Comparison of ENCODE assay signal across 14 mouse cellular contexts in the genomic region with DNA sequence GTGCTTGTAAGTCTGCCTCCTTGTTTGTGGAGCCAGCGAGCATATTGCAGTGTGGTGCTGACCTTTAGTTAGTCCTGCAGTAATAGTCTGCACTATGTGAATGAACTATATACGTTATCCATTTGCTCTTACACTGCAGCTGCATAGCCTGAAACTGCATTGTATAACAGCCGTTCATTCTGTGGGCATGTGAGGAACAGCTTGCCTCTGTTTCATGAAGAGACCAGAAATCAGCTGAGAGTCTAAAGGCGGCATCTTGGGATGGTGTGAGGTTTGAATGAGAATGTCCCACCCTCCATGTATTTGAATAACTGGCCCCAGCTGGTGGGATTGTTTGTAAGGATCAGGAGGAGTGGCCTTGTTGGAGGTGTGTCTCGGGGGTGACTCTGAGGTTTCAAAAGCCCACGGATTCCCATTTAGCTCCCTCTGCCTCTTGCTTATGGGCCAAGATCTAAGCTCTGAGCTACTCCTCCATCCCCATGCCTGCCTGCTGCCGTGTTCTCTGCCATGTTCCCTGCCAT. TPM values are rescaled to one million over a fixed set of nuclear protein-coding genes. Genes with fewer than 3 reads are reported as not detected.
A peak's percentile ranks its signal among the peaks of the same experiment; 100 is the strongest.
DNase-seq lines count a peak whose midpoint lies in the region; ATAC-seq lines count a peak whose summit lies in the region.
"Had no signal": no experiment of that assay in that cellular context is flagged by ENCODE, and none has a peak within 500 bp of the region (broad histone marks: within the 10 kb centered on the region; RNA-seq: fewer than 3 reads in every experiment).

No protein-coding gene starts in this region.

- ATAC-seq in frontal cortex, adult (ENCODE audit: low TSS enrichment), result peak; percentile 71
- ATAC-seq: intestine, postnatal 0 days had no signal

- no peak for DNase-seq in frontal cortex, adult 2 months (ENCODE audit: extremely low spot score in 1 of 2, low spot score in 1 of 2)
- peak; percentile 28 for DNase-seq in layer of hippocampus, adult 9-11 months
- DNase-seq in layer of hippocampus, postnatal 36 days, result no peak
- peak; percentile 20 for DNase-seq in right cerebral cortex, adult 18-20 months
- DNase-seq in right cerebral cortex, postnatal 36 days (ENCODE audit: low spot score in 2 of 2), result no peak
- peak; percentile 75 for DNase-seq in ZHBTc4 (ENCODE audit: low read depth, low spot score)
- no peak for DNase-seq in kidney, postnatal 36 days
- DNase-seq: adrenal gland, postnatal 36 days; cerebellum, adult 9-10 months; gastrocnemius, adult 2 months; heart, adult 11 months; right cerebral cortex, postnatal 14 days had no signal

RNA-seq across cellular contexts. Expression of gene Ldhd, which starts 37.7 kb away (rescaled TPM):
- 18.1 and 18.2 TPM in 2 replicates for polyA plus RNA-seq in frontal cortex, adult 2 months (2012; rRNA removed)
- 1 to 10 TPM; 6.8 TPM for total RNA-seq in layer of hippocampus, postnatal 36 days (2021)

RNA-seq across cellular contexts. Expression of gene Zfp1, which starts 50.8 kb away (rescaled TPM):
- polyA plus RNA-seq in frontal cortex, adult 2 months (2012; rRNA removed), result 27.0 and 30.3 TPM in 2 replicates
- 10 to 100 TPM; 19.7 to 21.8 TPM for total RNA-seq in layer of hippocampus, postnatal 36 days (2021)

RNA-seq across cellular contexts. Expression of gene Znrf1, which starts 56.6 kb away (rescaled TPM):
- 157 and 162 TPM in 2 replicates for polyA plus RNA-seq in frontal cortex, adult 2 months (2012; rRNA removed)
- 100 to 1,000 TPM; 110 to 118 TPM for total RNA-seq in layer of hippocampus, postnatal 36 days (2021)

Comparison
In these comparisons a context has a peak if more than half of its experiments do, and no peak if none do; other contexts are left out.
1. DNase-seq: peak in layer of hippocampus, adult 9-11 months (single experiment), right cerebral cortex, adult 18-20 months (single experiment) and ZHBTc4 (single experiment); none in frontal cortex, adult 2 months (0 of 2), layer of hippocampus, postnatal 36 days (0 of 2), right cerebral cortex, postnatal 36 days (0 of 2) and kidney, postnatal 36 days (0 of 2).